ENCODE assay signal across 8 mouse cellular contexts in the genomic region with DNA sequence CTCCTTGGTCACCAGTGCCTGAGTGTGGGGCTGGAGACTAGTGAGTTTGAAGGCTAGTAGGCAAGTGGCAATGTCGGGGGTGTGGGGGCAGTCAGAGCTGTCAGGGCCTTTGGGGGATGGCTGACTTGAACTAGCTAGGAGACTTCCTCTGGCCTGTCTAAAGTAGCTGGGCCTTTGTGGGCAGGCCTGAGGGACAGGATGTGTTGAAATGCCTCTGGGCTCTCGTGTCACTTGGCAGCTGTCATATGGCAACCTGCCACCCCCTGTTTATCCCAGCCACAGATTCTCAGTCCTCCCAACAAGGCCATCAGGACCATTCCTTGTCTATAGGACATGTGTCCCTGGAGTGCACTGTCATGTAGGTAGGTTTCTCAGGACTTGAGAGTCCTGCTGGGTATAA. TPM values are rescaled to one million over a fixed set of nuclear protein-coding genes. Genes with fewer than 3 reads are reported as not detected.
DNase-seq lines count a peak whose midpoint lies in the region; ATAC-seq and TF ChIP-seq lines count a peak whose summit lies in the region.

No protein-coding gene starts in this region.

- DNase-seq in brain, embryonic 14.5 days (ENCODE audit: low read depth): peak; percentile 51
- peak; percentile 47 to 66 for DNase-seq in kidney, postnatal 4 days
- DNase-seq in MN1 (ENCODE audit: low spot score): no peak
- no peak for DNase-seq in ovary, adult 18-20 months (ENCODE audit: low spot score)

- H3K36me3 ChIP-seq in midbrain, embryonic 12.5 days: no peaks in the 10 kb centered on the region
- H3K36me3 ChIP-seq in midbrain, embryonic 16.5 days (ENCODE audit: control insufficient read depth, insufficient read depth, low read length): no peaks in the 10 kb centered on the region
- H3K36me3 ChIP-seq in heart, embryonic 15.5 days: no peaks in the 10 kb centered on the region
- H3K36me3 ChIP-seq in midbrain, embryonic 13.5 days: no peaks in the 10 kb centered on the region

- TF ChIP-seq POLR2A in brain, embryonic 14.5 days (IDR thresholded peaks at IDR 0.05; ENCODE audit: borderline replicate concordance, extremely low read depth, insufficient read depth, insufficient read length, poor library complexity, severe bottlenecking): no peak

- H3K4me2 ChIP-seq in midbrain, embryonic 12.5 days (replicated peaks): no peak overlapping the region
- H3K4me2 ChIP-seq in midbrain, embryonic 16.5 days (ENCODE audit: low read length): no peak overlapping the region
- no peak overlapping the region for H3K4me2 ChIP-seq in heart, embryonic 15.5 days
- no peak overlapping the region for H3K4me2 ChIP-seq in midbrain, embryonic 13.5 days (replicated peaks)

- no peak overlapping the region for H3K4me3 ChIP-seq in midbrain, embryonic 12.5 days
- no peak overlapping the region for H3K4me3 ChIP-seq in midbrain, embryonic 16.5 days (ENCODE audit: low read depth, low read length)
- no peak overlapping the region for H3K4me3 ChIP-seq in heart, embryonic 15.5 days
- H3K4me3 ChIP-seq in midbrain, embryonic 13.5 days (replicated peaks): no peak overlapping the region

- no peak for ATAC-seq in midbrain, embryonic 12.5 days (ENCODE audit: low FRiP score, low read depth)
- ATAC-seq in midbrain, embryonic 16.5 days: no peak
- ATAC-seq in heart, embryonic 15.5 days (replicated peaks; ENCODE audit: insufficient number of reproducible peaks, insufficient read depth, low FRiP score, low read depth): no peak
- no peak for ATAC-seq in midbrain, embryonic 13.5 days

- no peak overlapping the region for H3K9ac ChIP-seq in midbrain, embryonic 12.5 days (replicated peaks)
- no peak overlapping the region for H3K9ac ChIP-seq in midbrain, embryonic 16.5 days (ENCODE audit: low read depth, low read length)
- no peak overlapping the region for H3K9ac ChIP-seq in heart, embryonic 15.5 days
- no peak overlapping the region for H3K9ac ChIP-seq in midbrain, embryonic 13.5 days (replicated peaks)

- no peak for TF ChIP-seq CTCF in brain, embryonic 14.5 days (IDR thresholded peaks at IDR 0.05; ENCODE audit: borderline replicate concordance, extremely low read depth, insufficient read depth, insufficient read length)

- peaks cover 41% of the 10 kb centered on the region for H3K4me1 ChIP-seq in midbrain, embryonic 12.5 days
- peaks cover 2% of the 10 kb centered on the region; the same call in 1 of the 2 replicates for H3K4me1 ChIP-seq in midbrain, embryonic 16.5 days (ENCODE audit: control insufficient read depth, insufficient read depth, low read length)
- peaks cover 20% of the 10 kb centered on the region for H3K4me1 ChIP-seq in heart, embryonic 15.5 days (replicated peaks)
- H3K4me1 ChIP-seq in midbrain, embryonic 13.5 days (replicated peaks): peaks cover 45% of the 10 kb centered on the region

- H3K9me3 ChIP-seq in midbrain, embryonic 12.5 days: no peaks in the 10 kb centered on the region
- H3K9me3 ChIP-seq in midbrain, embryonic 16.5 days (replicated peaks; ENCODE audit: control insufficient read depth, low read length, poor library complexity, severe bottlenecking): no peaks in the 10 kb centered on the region
- H3K9me3 ChIP-seq in heart, embryonic 15.5 days (replicated peaks): no peaks in the 10 kb centered on the region
- no peaks in the 10 kb centered on the region for H3K9me3 ChIP-seq in midbrain, embryonic 13.5 days

- 0 out of 2 replicates have a peak, but pooled peaks cover 4% of the 10 kb centered on the region for H3K27me3 ChIP-seq in midbrain, embryonic 12.5 days
- no peaks in the 10 kb centered on the region for H3K27me3 ChIP-seq in midbrain, embryonic 16.5 days (ENCODE audit: control insufficient read depth, insufficient read depth, low read depth, low read length)
- H3K27me3 ChIP-seq in heart, embryonic 15.5 days: no peaks in the 10 kb centered on the region
- no peaks in the 10 kb centered on the region for H3K27me3 ChIP-seq in midbrain, embryonic 13.5 days

- H3K27ac ChIP-seq in midbrain, embryonic 12.5 days (replicated peaks): 0 out of 2 replicates have a peak overlapping the region, but pooled peaks have one; percentile 16
- no peak overlapping the region for H3K27ac ChIP-seq in midbrain, embryonic 16.5 days (ENCODE audit: low read length)
- H3K27ac ChIP-seq in heart, embryonic 15.5 days: peak overlapping the region; percentile 24
- peak overlapping the region; percentile 79 for H3K27ac ChIP-seq in midbrain, embryonic 13.5 days

- 78% methylated on average over 2 of the region's 2 CpGs for WGBS in midbrain, embryonic 12.5 days
- 77% methylated on average over 2 of the region's 2 CpGs for WGBS in midbrain, embryonic 16.5 days
- WGBS in heart, embryonic 15.5 days: 22% methylated on average over 2 of the region's 2 CpGs
- 73% methylated on average over 2 of the region's 2 CpGs for WGBS in midbrain, embryonic 13.5 days

RNA-seq across cellular contexts. Expression of gene Notch1, which starts 18.2 kb away (rescaled TPM):
- polyA plus RNA-seq in midbrain, embryonic 12.5 days (2016; fragmentation: Nextera tagmentation; extraction: Ambion mirVana): 53.5 and 56.2 TPM in 2 replicates
- polyA plus RNA-seq in midbrain, embryonic 16.5 days (2015; fragmentation: Nextera tagmentation; extraction: Ambion mirVana): 10.7 and 11.4 TPM in 2 replicates
- 30.5 and 42.4 TPM in 2 replicates for polyA plus RNA-seq in brain, embryonic 14.5 days (2012; rRNA removed)
- polyA plus RNA-seq in heart, embryonic 15.5 days (2015; fragmentation: Nextera tagmentation; extraction: Ambion mirVana): 10.8 and 24.2 TPM in 2 replicates
- polyA plus RNA-seq in midbrain, embryonic 13.5 days (2015; fragmentation: Nextera tagmentation; extraction: Ambion mirVana): 21.4 and 27.9 TPM in 2 replicates

RNA-seq across cellular contexts. Expression of gene Egfl7, which starts 45.2 kb away (rescaled TPM):
- 50.4 and 64.8 TPM in 2 replicates for polyA plus RNA-seq in midbrain, embryonic 12.5 days (2016; fragmentation: Nextera tagmentation; extraction: Ambion mirVana)
- 62.0 and 64.4 TPM in 2 replicates for polyA plus RNA-seq in midbrain, embryonic 16.5 days (2015; fragmentation: Nextera tagmentation; extraction: Ambion mirVana)
- polyA plus RNA-seq in brain, embryonic 14.5 days (2012; rRNA removed): 139 and 192 TPM in 2 replicates
- polyA plus RNA-seq in heart, embryonic 15.5 days (2015; fragmentation: Nextera tagmentation; extraction: Ambion mirVana): 159 and 197 TPM in 2 replicates
- 44.9 and 55.9 TPM in 2 replicates for polyA plus RNA-seq in midbrain, embryonic 13.5 days (2015; fragmentation: Nextera tagmentation; extraction: Ambion mirVana)

RNA-seq across cellular contexts. Expression of gene Gm20532, which starts 51.8 kb away (rescaled TPM):
- polyA plus RNA-seq in midbrain, embryonic 12.5 days (2016; fragmentation: Nextera tagmentation; extraction: Ambion mirVana): not detected in 2 replicates
- 0.30 TPM in 1 of 2 replicates, not detected in the other for polyA plus RNA-seq in midbrain, embryonic 16.5 days (2015; fragmentation: Nextera tagmentation; extraction: Ambion mirVana)
- polyA plus RNA-seq in brain, embryonic 14.5 days (2012; rRNA removed): not detected in 2 replicates
- polyA plus RNA-seq in heart, embryonic 15.5 days (2015; fragmentation: Nextera tagmentation; extraction: Ambion mirVana): not detected in 2 replicates
- polyA plus RNA-seq in midbrain, embryonic 13.5 days (2015; fragmentation: Nextera tagmentation; extraction: Ambion mirVana): not detected in 2 replicates

Comparison
In these comparisons a context has a peak if more than half of its experiments do, and no peak if none do; other contexts are left out.
1. DNase-seq: peak in brain, embryonic 14.5 days (single experiment) and kidney, postnatal 4 days (2 of 2); none in MN1 (single experiment) and ovary, adult 18-20 months (single experiment).